Mouse (Mus musculus) megakaryocyte, embryonic 14.5 days (primary cell): ENCODE data around the gene Efcab14. TPM values are rescaled to one million over a fixed set of nuclear protein-coding genes. Genes with fewer than 3 reads are reported as not detected.
A peak's percentile ranks its signal among the peaks of the same experiment; 100 is the strongest.

ENCODE experiments used
- H3K27me3 ChIP-seq: replicated peaks from 2 replicates; pipeline ENCODE3; 2012; ENCODE audit warnings: inconsistent platforms
- H3K36me3 ChIP-seq: replicated peaks from 2 replicates; pipeline ENCODE3; 2012; ENCODE audit warnings: low read length, inconsistent platforms, mixed read lengths
- H3K4me1 ChIP-seq: 2 replicates; pipeline ENCODE4 v1.6.1; 2012; ENCODE audit warnings: inconsistent platforms
- H3K4me3 ChIP-seq: replicated peaks from 2 replicates; pipeline ENCODE3; 2012; ENCODE audit warnings: moderate library complexity, mild to moderate bottlenecking, inconsistent platforms
- H3K9me3 ChIP-seq: 2 replicates; pipeline ENCODE4 v1.6.1; 2012; ENCODE audit warnings: inconsistent platforms
- FLI1 ChIP-seq: IDR thresholded peaks from 2 replicates; pipeline ENCODE4 v1.6.1; 2012; ENCODE audit warnings: low read length, inconsistent platforms, mixed read lengths
- GATA1 ChIP-seq: IDR thresholded peaks from 3 replicates; pipeline ENCODE4 v1.6.1; 2012; ENCODE audit warnings: mixed read lengths, low read length, inconsistent platforms, borderline replicate concordance
- polyA plus RNA-seq: library from polyadenylated mRNA; stranded (reverse); fragments of >175 nt; gene quantifications from 2 replicates; pipeline ENCODE4 v1.2.3, GENCODE M21; 2012; ENCODE audit warnings: low replicate concordance; ENCODE audit not compliant: insufficient read depth

The Efcab14 gene
- polyA plus RNA-seq, 1 experiment, result 4.7 TPM

- peaks cover 77% of the 10 kb centered on the region for H3K4me1 ChIP-seq
- H3K27me3 ChIP-seq, result no peaks in the 10 kb centered on the region
- TF ChIP-seq FLI1 (no peak), GATA1 (no peak)
- H3K9me3 ChIP-seq, result no peaks in the 10 kb centered on the region
- peak overlapping the region; percentile 98 for H3K4me3 ChIP-seq
- H3K36me3 ChIP-seq, result peaks cover 43% of the 10 kb centered on the region
Measured at GRCm38 (mm10) chr4:115738481-115738985, 989 bp downstream of the Efcab14 start.

DNA sequence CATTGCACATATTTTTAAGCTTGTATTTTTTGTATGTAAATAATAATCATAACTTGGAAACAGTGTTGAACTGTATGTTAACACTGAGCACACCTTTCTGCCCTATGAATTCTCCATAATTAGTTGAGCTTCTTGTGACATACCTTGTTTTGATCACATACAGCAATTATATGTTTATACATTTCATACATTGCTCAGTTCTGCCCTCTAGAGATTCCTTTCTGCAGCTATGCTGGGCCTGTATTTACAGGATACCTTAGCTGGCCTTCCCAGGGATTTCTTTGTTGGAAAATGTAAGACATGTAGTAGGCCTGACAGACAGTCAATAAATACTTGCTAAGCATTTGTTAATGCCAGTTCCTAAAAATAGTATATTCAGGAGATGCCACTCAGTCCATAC is 5.1 kb downstream of the Efcab14 start:
- TF ChIP-seq GATA1 (no peak), FLI1 (no peak)
- no peak overlapping the region for H3K4me3 ChIP-seq
- H3K27me3 ChIP-seq, result no peaks in the 10 kb centered on the region
- H3K9me3 ChIP-seq, result no peaks in the 10 kb centered on the region
- H3K36me3 ChIP-seq, result peaks cover 84% of the 10 kb centered on the region
- H3K4me1 ChIP-seq, result peaks cover 65% of the 10 kb centered on the region

DNA sequence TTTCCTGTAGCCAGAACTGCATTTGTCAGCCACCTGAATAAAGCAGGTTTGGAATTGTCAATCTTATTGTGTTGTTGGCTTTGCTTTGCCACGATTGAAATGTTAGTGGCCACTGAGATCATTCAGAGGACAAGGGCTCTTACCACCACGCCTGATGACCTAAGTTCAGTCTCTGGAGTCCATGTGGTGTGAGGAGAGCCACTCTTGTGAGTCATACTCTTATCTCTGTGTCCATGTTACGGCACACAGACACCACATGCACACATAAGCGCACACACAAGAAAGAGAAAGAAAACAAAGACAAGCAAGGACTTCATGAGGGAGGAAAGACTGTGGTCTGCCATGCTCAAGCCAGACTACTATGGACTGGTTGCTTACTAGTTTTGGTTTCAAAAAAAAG is 5.6 kb downstream of the Efcab14 start:
- peak overlapping the region; percentile 57 for H3K4me3 ChIP-seq
- H3K27me3 ChIP-seq, result no peaks in the 10 kb centered on the region
- no peak for TF ChIP-seq FLI1
- TF ChIP-seq GATA1, result no peak
- no peaks in the 10 kb centered on the region for H3K9me3 ChIP-seq
- H3K4me1 ChIP-seq, result peaks cover 65% of the 10 kb centered on the region
- H3K36me3 ChIP-seq, result peaks cover 88% of the 10 kb centered on the region

DNA sequence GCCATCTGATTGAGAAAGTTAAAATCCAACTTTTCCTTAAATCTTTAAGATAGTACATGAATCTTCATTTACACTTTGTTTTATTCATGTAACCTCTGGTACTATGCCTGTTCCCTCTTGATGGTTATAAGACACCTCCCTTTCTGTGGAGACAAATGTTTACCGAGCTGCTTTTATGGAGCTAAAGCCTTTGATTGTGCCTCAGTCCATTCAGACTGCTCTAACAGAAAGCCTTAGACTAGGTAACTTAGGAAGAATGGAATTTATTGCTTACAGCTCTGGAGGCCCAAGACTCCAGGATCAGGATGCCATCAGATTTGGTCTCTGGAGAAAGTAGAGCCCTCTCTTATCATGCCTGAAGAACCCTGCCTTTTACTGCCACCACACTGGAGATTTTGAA is 10.6 kb downstream of the Efcab14 start:
- peaks cover 33% of the 10 kb centered on the region for H3K4me1 ChIP-seq
- H3K4me3 ChIP-seq, result no peak overlapping the region
- TF ChIP-seq GATA1, result no peak
- TF ChIP-seq FLI1, result no peak
- H3K9me3 ChIP-seq, result no peaks in the 10 kb centered on the region
- no peaks in the 10 kb centered on the region for H3K27me3 ChIP-seq
- peaks cover 99% of the 10 kb centered on the region for H3K36me3 ChIP-seq

- Histone ChIP-seq H3K27me3 (no peaks in the 10 kb centered on the region), H3K36me3 (peaks cover 99% of the 10 kb centered on the region)
Measured at GRCm38 (mm10) chr4:115749336-115749735, 11.8 kb downstream of the Efcab14 start.

GRCm38 (mm10) chr4:115754101-115754500 is 16.6 kb downstream of the Efcab14 start:
- H3K9me3 ChIP-seq, result no peaks in the 10 kb centered on the region
- no peaks in the 10 kb centered on the region for H3K27me3 ChIP-seq
- H3K4me1 ChIP-seq, result peaks cover 19% of the 10 kb centered on the region
- TF ChIP-seq FLI1 (no peak), GATA1 (no peak)
- H3K36me3 ChIP-seq, result peaks cover 95% of the 10 kb centered on the region
- H3K4me3 ChIP-seq, result no peak overlapping the region

More at GRCm38 (mm10) chr4:115749336-115749735, 11.8 kb downstream of the Efcab14 start:
- Histone ChIP-seq H3K9me3 (no peaks in the 10 kb centered on the region), H3K4me3 (no peak overlapping the region), H3K4me1 (peaks cover 23% of the 10 kb centered on the region)
- no peak for TF ChIP-seq GATA1
- TF ChIP-seq FLI1, result no peak

DNA sequence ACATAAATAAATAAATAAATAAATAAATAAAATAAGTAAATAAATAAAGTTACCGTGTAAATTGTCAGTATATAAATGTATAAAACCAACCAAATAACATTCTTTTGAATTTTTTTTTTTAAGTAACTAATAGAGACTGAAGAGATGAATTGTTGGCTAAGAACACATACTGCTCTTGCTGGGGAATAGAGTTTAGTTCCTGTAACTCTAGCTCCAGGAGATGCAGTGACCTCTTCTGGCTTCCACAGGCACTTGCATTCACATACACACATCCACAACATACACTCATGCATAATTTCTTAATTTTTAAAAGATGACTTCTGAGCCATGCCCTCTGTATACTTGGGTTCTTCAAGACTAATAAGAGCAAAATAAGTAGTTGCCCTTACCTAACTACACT is 17.3 kb downstream of the Efcab14 start:
- Histone ChIP-seq H3K4me1 (peaks cover 13% of the 10 kb centered on the region), H3K27me3 (no peaks in the 10 kb centered on the region), H3K9me3 (no peaks in the 10 kb centered on the region), H3K4me3 (no peak overlapping the region), H3K36me3 (peaks cover 95% of the 10 kb centered on the region)
- TF ChIP-seq GATA1, result no peak
- TF ChIP-seq FLI1, result no peak

- no peak for TF ChIP-seq GATA1
- no peak for TF ChIP-seq FLI1
- Histone ChIP-seq H3K4me1 (peaks cover 20% of the 10 kb centered on the region), H3K4me3 (no peak overlapping the region), H3K9me3 (no peaks in the 10 kb centered on the region), H3K27me3 (no peaks in the 10 kb centered on the region), H3K36me3 (peaks cover 98% of the 10 kb centered on the region)
Measured at GRCm38 (mm10) chr4:115761206-115761605, 23.7 kb downstream of the Efcab14 start.

GRCm38 (mm10) chr4:115764581-115764980 is 27.0 kb downstream of the Efcab14 start:
- TF ChIP-seq FLI1 (no peak), GATA1 (no peak)
- no peak overlapping the region for H3K4me3 ChIP-seq
- H3K27me3 ChIP-seq, result no peaks in the 10 kb centered on the region
- no peaks in the 10 kb centered on the region for H3K9me3 ChIP-seq
- peaks cover 12% of the 10 kb centered on the region for H3K4me1 ChIP-seq
- peaks cover 96% of the 10 kb centered on the region for H3K36me3 ChIP-seq

GRCm38 (mm10) chr4:115767647-115768467 is 30.3 kb downstream of the Efcab14 start:
- peaks cover 6% of the 10 kb centered on the region; the same call in 1 of the 2 replicates for H3K4me1 ChIP-seq
- H3K27me3 ChIP-seq, result no peaks in the 10 kb centered on the region
- TF ChIP-seq FLI1 (no peak), GATA1 (no peak)
- H3K4me3 ChIP-seq, result no peak overlapping the region
- H3K36me3 ChIP-seq, result peaks cover 96% of the 10 kb centered on the region
- no peaks in the 10 kb centered on the region for H3K9me3 ChIP-seq
